Mouse (Mus musculus): ENCODE results near the gene Hyal2. TPM values are rescaled to one million over a fixed set of nuclear protein-coding genes. Genes with fewer than 3 reads are reported as not detected.
"Not testable (repeated sequence)": the region's sequence is repeated elsewhere in the genome, so short reads cannot be mapped to it uniquely, and the experiment has no call there.

Hyal2 gene
- polyA plus RNA-seq, 1 experiment from 2014 or later = 85.4 TPM

DNA sequence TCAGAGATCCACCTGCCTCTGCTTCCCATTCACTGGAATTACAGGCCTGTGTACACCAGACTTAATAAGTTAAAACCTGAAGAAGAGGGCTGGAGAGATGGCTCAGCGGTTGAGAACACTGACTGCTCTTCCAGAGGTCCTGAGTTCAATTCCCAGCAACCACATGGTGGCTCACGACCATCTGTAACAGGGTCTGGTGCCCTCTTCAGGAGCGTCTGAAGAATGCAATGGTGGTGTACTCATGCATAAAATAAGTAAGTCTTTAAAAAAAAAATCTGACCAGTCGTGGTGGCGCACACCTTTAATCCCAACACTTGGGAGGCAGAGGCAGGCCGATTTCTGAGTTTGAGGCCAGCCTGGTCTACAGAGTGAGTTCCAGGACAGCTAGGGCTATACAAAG, 6.0 kb downstream of the Hyal2 start:
- not testable (repeated sequence) for H3K9ac ChIP-seq; H3K9me3 ChIP-seq (replicated peaks); ATAC-seq; H3K4me2 ChIP-seq; H3K27me3 ChIP-seq; H3K27ac ChIP-seq; H3K4me3 ChIP-seq
- Histone ChIP-seq H3K36me3 (ENCODE audit: poor library complexity, severe bottlenecking) (peaks cover 48% of the 10 kb centered on the region), H3K4me1 (peaks cover 45% of the 10 kb centered on the region)
- WGBS = 85% methylated on average over 6 of the region's 6 CpGs

DNA sequence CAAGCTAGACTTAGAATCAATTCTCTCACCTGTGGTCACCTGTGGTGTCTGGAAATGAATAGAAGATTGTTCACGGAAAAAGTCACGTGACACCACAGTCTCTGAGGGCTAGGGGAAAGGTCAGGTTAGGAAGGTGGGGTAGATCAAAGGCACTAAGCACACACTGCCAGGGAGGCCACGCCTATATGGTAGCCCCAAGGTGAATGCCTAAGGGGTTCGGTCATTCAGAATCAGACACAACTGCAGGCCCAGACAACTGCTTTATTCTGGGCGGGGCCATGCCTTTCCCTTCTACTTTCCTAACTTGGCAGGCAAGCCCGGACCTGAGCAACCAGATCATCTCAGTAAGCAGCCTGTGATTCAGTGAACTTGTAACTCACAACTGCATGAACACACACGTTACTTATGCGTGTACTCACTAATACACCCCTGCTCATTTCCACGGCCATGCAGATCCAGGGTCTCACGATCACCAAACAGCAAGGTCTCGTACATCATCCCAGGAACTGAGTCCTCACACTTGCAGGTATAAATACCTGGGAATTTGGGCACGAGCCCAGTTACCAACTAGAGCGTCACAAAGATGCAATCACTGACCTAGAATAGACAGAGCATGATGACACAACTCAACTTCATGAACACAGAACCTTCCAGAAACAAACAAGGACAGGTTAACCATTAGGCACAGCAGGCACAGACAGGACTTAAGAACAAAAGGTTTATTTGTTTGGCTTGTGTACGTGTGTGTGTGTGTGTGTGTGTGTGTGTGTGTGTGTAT, 8.0 kb downstream of the Hyal2 start:
- Histone ChIP-seq H3K27me3 (no peaks in the 10 kb centered on the region), H3K4me2 (no peak overlapping the region), H3K4me1 (peaks cover 45% of the 10 kb centered on the region), H3K36me3 (ENCODE audit: poor library complexity, severe bottlenecking) (peaks cover 41% of the 10 kb centered on the region), H3K9ac (no peak overlapping the region), H3K9me3 (replicated peaks) (no peaks in the 10 kb centered on the region), H3K27ac (peak overlapping the region; percentile 41), H3K4me3 (no peak overlapping the region)
- no peak for ATAC-seq
- 87% methylated on average over 14 of the region's 14 CpGs for WGBS

DNA sequence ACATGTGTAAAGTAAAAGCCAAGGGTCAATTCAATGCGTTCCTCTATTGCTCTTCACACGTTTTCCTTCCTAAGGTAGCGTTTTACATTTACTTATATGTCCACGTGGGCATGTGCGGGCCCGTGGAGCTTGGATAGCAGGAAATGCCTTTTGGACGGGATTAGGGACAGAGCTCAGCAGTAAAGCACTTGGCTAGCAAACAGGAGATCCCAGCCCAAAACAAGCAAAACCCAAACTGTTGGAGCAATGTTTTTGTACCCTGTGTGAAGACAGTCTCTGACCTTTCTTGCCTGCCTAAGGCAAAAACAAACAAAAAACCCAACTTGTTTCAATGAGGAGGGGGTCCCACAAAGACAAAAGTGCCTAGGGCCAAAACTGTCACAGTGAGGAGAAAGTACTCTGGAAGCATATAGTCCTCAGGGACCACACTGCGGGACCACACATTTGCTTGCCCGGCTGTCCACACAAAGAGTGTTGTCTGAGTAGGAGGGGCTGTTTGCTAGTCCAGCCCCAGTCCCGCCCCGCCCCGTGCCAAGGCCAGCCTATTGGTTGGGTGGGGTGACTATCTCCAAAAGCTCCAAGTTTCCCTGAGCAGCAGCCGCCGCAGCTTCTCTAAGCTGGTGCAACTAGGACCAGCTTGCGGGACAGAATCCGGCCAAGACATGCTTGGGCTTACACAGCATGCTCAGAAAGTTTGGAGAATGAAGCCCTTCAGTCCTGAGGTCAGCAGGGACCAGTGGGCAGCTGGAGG, 8.8 kb downstream of the Hyal2 start, which contains the start of gene Hyal1:
Gene Hyal1, plus strand, starts transcription at position 571 of the 751 bp plus-strand sequence.
- H3K27ac ChIP-seq = peak within 1 kb of the TSS; percentile 41
- H3K9me3 ChIP-seq (replicated peaks) = no peaks in the 10 kb centered on the region
- H3K4me2 ChIP-seq = peak within 1 kb of the TSS; percentile 55
- H3K4me1 ChIP-seq = peaks cover 45% of the 10 kb centered on the region
- ATAC-seq = peak; percentile 54
- peak within 1 kb of the TSS; percentile 27 for H3K4me3 ChIP-seq
- H3K27me3 ChIP-seq = no peaks in the 10 kb centered on the region
- H3K36me3 ChIP-seq (ENCODE audit: poor library complexity, severe bottlenecking) = peaks cover 34% of the 10 kb centered on the region
- peak within 1 kb of the TSS; percentile 55 for H3K9ac ChIP-seq
- 28% methylated on average over 16 of the region's 16 CpGs for WGBS

GRCm38 (mm10) chr9:107577871-107578270, 10.1 kb downstream of the Hyal2 start:
- Histone ChIP-seq H3K4me3 (no peak overlapping the region), H3K36me3 (ENCODE audit: poor library complexity, severe bottlenecking) (peaks cover 23% of the 10 kb centered on the region), H3K9ac (0 out of 2 replicates have a peak overlapping the region, but pooled peaks have one; percentile 55), H3K9me3 (replicated peaks) (no peaks in the 10 kb centered on the region), H3K27me3 (no peaks in the 10 kb centered on the region), H3K27ac (no peak overlapping the region), H3K4me1 (peaks cover 37% of the 10 kb centered on the region), H3K4me2 (no peak overlapping the region; the same call in 1 of the 2 replicates)
- ATAC-seq = no peak
- WGBS = 95% methylated on average over 10 of the region's 10 CpGs

DNA sequence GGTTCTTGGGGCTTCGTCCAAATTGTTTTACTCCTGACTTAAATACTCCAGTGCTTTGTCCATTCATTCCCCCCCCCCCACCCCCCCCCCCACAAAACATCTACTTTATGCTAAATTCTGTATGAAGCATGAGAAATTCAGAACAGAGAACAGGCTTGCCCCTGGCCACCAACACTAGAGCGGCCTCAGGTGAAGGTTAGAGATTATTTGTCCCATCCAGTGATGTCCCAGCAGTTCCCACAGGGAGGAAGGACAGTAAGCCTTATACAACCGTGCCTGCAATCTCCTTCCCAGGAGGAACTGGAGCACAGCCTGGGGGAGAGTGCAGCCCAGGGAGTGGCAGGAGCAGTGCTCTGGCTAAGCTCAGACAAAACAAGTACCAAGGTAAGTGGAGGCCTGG, 10.8 kb downstream of the Hyal2 start, which contains the start of gene Naa80:
Gene Naa80, plus strand, starts transcription at position 301 of the 400 bp plus-strand sequence.
- Histone ChIP-seq H3K9ac (0 out of 2 replicates have a peak within 1 kb of the TSS, but pooled peaks have one; percentile 55), H3K4me1 (peaks cover 37% of the 10 kb centered on the region), H3K27ac (peak within 1 kb of the TSS; percentile 83; the same call in 1 of the 2 replicates)

DNA sequence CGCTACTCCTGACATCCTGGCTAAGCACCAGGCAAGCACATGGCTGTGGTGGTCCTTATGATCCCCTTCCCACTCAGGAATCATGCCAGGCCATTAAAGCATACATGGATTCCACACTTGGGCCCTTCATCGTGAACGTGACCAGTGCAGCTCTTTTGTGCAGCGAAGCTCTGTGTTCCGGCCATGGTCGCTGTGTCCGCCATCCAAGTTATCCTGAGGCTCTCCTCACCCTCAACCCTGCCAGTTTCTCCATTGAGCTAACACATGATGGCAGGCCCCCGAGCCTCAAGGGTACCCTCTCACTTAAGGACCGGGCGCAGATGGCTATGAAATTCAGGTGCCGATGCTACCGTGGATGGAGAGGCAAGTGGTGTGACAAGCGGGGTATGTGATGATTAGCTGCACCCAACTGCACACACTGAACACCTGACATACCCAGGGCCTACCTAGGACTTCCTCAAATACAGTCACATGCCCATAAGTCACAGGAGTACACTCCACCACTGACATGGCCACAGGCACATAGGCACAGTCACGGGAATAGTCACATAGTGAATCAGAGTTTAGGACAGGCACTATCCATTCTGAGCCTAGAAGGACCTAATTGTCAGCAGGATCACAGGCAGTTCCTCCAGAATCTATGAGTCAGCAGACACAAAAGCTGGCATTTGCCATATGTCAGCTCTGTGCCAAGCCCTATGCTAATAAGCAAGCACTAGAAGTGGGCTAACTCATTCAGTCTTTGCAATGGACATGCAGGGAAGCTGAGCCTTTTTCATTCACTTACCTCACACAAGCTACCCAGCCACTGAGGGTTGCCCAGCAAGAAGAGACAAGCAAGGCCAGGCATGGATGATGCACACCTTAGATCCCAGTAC, 11.5 kb downstream of the Hyal2 start:
- Histone ChIP-seq H3K4me2 (peak overlapping the region; percentile 82; the same call in 1 of the 2 replicates), H3K9ac (0 out of 2 replicates have a peak overlapping the region, but pooled peaks have one; percentile 13), H3K27ac (peak overlapping the region; percentile 83; the same call in 1 of the 2 replicates)

More for the DNA sequence above, 10.8 kb downstream of the Hyal2 start, which contains the start of gene Naa80:
- Histone ChIP-seq H3K27me3 (no peaks in the 10 kb centered on the region), H3K4me2 (peak within 1 kb of the TSS; percentile 82; the same call in 1 of the 2 replicates), H3K36me3 (ENCODE audit: poor library complexity, severe bottlenecking) (peaks cover 23% of the 10 kb centered on the region), H3K9me3 (replicated peaks) (no peaks in the 10 kb centered on the region), H3K4me3 (no peak within 1 kb of the TSS)
- no peak for ATAC-seq
- 73% methylated on average over 3 of the region's 3 CpGs for WGBS

GRCm38 (mm10) chr9:107580501-107581317, 13.0 kb downstream of the Hyal2 start, which contains the start of gene Hyal3:
Gene Hyal3, plus strand, starts transcription at chr9:107580818.
- peak within 1 kb of the TSS; percentile 79 for H3K9ac ChIP-seq
- H3K4me3 ChIP-seq = peak within 1 kb of the TSS; percentile 63
- peak within 1 kb of the TSS; percentile 83 for H3K27ac ChIP-seq
- H3K36me3 ChIP-seq (ENCODE audit: poor library complexity, severe bottlenecking) = peaks cover 15% of the 10 kb centered on the region
- no peaks in the 10 kb centered on the region for H3K27me3 ChIP-seq
- no peaks in the 10 kb centered on the region for H3K9me3 ChIP-seq (replicated peaks)
- ATAC-seq = peak; percentile 86
- peaks cover 37% of the 10 kb centered on the region for H3K4me1 ChIP-seq
- WGBS = under 1% methylated on average over 32 of the region's 32 CpGs
- H3K4me2 ChIP-seq = peak within 1 kb of the TSS; percentile 82

More for the DNA sequence above, 11.5 kb downstream of the Hyal2 start:
- no peaks in the 10 kb centered on the region for H3K27me3 ChIP-seq
- WGBS = 93% methylated on average over 14 of the region's 14 CpGs
- no peaks in the 10 kb centered on the region for H3K9me3 ChIP-seq (replicated peaks)
- no peak overlapping the region for H3K4me3 ChIP-seq
- no peak for ATAC-seq
- H3K36me3 ChIP-seq (ENCODE audit: poor library complexity, severe bottlenecking) = peaks cover 24% of the 10 kb centered on the region
- peaks cover 37% of the 10 kb centered on the region for H3K4me1 ChIP-seq

DNA sequence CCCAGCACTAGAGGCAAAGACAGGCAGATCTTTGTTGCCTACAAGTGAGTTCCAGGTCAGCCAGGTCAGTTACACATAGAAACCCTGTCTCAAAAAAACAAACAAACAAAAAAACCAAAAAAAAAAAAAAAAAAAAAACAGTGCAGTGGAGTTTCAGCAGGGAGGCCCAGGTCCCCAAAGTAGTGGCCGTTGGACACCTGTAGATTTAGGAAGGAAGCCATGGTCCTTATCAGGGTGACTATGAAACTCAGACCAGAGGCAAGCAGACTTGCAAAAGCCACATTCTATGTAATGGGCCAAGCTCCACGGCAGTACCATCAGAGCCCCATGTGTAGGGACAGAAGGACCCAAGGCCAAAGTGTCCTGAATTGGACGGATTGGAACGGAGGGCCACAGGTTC, 13.8 kb downstream of the Hyal2 start:
- 77% methylated on average over 4 of the region's 4 CpGs for WGBS
- no peak overlapping the region for H3K27ac ChIP-seq
- H3K9me3 ChIP-seq (replicated peaks) = no peaks in the 10 kb centered on the region
- H3K4me3 ChIP-seq = peak overlapping the region; percentile 63
- H3K4me2 ChIP-seq = peak overlapping the region; percentile 82
- H3K27me3 ChIP-seq = no peaks in the 10 kb centered on the region
- H3K36me3 ChIP-seq (ENCODE audit: poor library complexity, severe bottlenecking) = peaks cover 15% of the 10 kb centered on the region
- no peak overlapping the region for H3K9ac ChIP-seq
- no peak for ATAC-seq
- H3K4me1 ChIP-seq = peaks cover 32% of the 10 kb centered on the region

GRCm38 (mm10) chr9:107582509-107583062, 14.8 kb downstream of the Hyal2 start:
- WGBS = 88% methylated on average over 7 of the region's 7 CpGs
- Histone ChIP-seq H3K4me1 (peaks cover 23% of the 10 kb centered on the region), H3K4me3 (no peak overlapping the region), H3K4me2 (no peak overlapping the region), H3K27me3 (no peaks in the 10 kb centered on the region), H3K9ac (no peak overlapping the region), H3K27ac (no peak overlapping the region), H3K9me3 (replicated peaks) (no peaks in the 10 kb centered on the region), H3K36me3 (ENCODE audit: poor library complexity, severe bottlenecking) (peaks cover 15% of the 10 kb centered on the region)
- no peak for ATAC-seq

- 91% methylated on average over 14 of the region's 14 CpGs for whole genome bisulfite sequencing
- H3K27me3 ChIP-seq = no peaks in the 10 kb centered on the region
- no peak overlapping the region for H3K9ac ChIP-seq
- no peak overlapping the region for H3K4me2 ChIP-seq
- no peak overlapping the region for H3K27ac ChIP-seq
- H3K4me3 ChIP-seq = no peak overlapping the region
- H3K9me3 ChIP-seq (replicated peaks) = no peaks in the 10 kb centered on the region
- H3K4me1 ChIP-seq = peaks cover 27% of the 10 kb centered on the region
- H3K36me3 ChIP-seq (ENCODE audit: poor library complexity, severe bottlenecking) = peaks cover 15% of the 10 kb centered on the region
- no peak for ATAC-seq
Measured at GRCm38 (mm10) chr9:107583174-107583573, 15.4 kb downstream of the Hyal2 start.

Measured in forebrain, embryonic 13.5 days (tissue).